Mouse (Mus musculus) megakaryocyte, embryonic 14.5 days (primary cell): ENCODE measurements around the gene Cc2d2a.

Experiments used
- FLI1 ChIP-seq: IDR thresholded peaks from 2 replicates; pipeline ENCODE4 v1.6.1; 2012; ENCODE audit warnings: low read length, inconsistent platforms, mixed read lengths
- GATA1 ChIP-seq: IDR thresholded peaks from 3 replicates; pipeline ENCODE4 v1.6.1; 2012; ENCODE audit warnings: mixed read lengths, low read length, inconsistent platforms, borderline replicate concordance

- TF ChIP-seq GATA1 (no peak), FLI1 (no peak)
Measured at GRCm38 (mm10) chr5:43748039-43748438, 85.9 kb downstream of the Cc2d2a start.
